Mouse (Mus musculus): Measurements from ENCODE around the gene Ccdc153. TPM values are rescaled to one million over a fixed set of nuclear protein-coding genes. Genes with fewer than 3 reads are reported as not detected.

Ccdc153 gene
- polyA plus RNA-seq, 1 experiment from 2014 or later: not detected

- Histone ChIP-seq H3K27ac (ENCODE audit: low read depth) (no peak within 1 kb of the TSS), H3K4me3 (ENCODE audit: low read depth, low read length) (no peak within 1 kb of the TSS), H3K9me3 (ENCODE audit: low read depth, low read length) (no peaks in the 10 kb centered on the region), H3K27me3 (ENCODE audit: insufficient read depth, low read length) (no peaks in the 10 kb centered on the region), H3K36me3 (ENCODE audit: insufficient read depth) (no peaks in the 10 kb centered on the region), H3K4me2 (no peak within 1 kb of the TSS), H3K4me1 (ENCODE audit: insufficient read depth) (no peaks in the 10 kb centered on the region), H3K9ac (no peak within 1 kb of the TSS)
- ATAC-seq (ENCODE audit: insufficient read depth) (no peak), DNase-seq (no peak)
- no peak for TF ChIP-seq CTCF (IDR thresholded peaks at IDR 0.05; ENCODE audit: low read depth)
- WGBS: 66% methylated on average over 10 of the region's 10 CpGs
These were observed 10.8 kb downstream of the Ccdc153 start, which contains the start of gene Pdzd3 for GRCm38 (mm10) chr9:44251314-44251713. Gene Pdzd3, minus strand, starts transcription at chr9:44251471.

- H3K36me3 ChIP-seq (ENCODE audit: insufficient read depth): no peaks in the 10 kb centered on the region
- H3K27ac ChIP-seq (ENCODE audit: low read depth): no peak overlapping the region
- no peaks in the 10 kb centered on the region for H3K27me3 ChIP-seq (ENCODE audit: insufficient read depth, low read length)
- no peak overlapping the region for H3K4me3 ChIP-seq (ENCODE audit: low read depth, low read length)
- DNase-seq: no peak
- TF ChIP-seq CTCF (IDR thresholded peaks at IDR 0.05; ENCODE audit: low read depth): no peak
- no peaks in the 10 kb centered on the region for H3K4me1 ChIP-seq (ENCODE audit: insufficient read depth)
- H3K4me2 ChIP-seq: no peak overlapping the region
- no peak overlapping the region for H3K9ac ChIP-seq
- 77% methylated on average over 6 of the region's 6 CpGs for WGBS
- H3K9me3 ChIP-seq (ENCODE audit: low read depth, low read length): no peaks in the 10 kb centered on the region
- ATAC-seq (ENCODE audit: insufficient read depth): no peak
These were observed 13.0 kb downstream of the Ccdc153 start for GRCm38 (mm10) chr9:44253441-44253840.

- Histone ChIP-seq H3K27me3 (ENCODE audit: insufficient read depth, low read length) (no peaks in the 10 kb centered on the region), H3K27ac (ENCODE audit: low read depth) (no peak overlapping the region), H3K4me1 (ENCODE audit: insufficient read depth) (no peaks in the 10 kb centered on the region), H3K9ac (no peak overlapping the region), H3K4me2 (no peak overlapping the region), H3K9me3 (ENCODE audit: low read depth, low read length) (no peaks in the 10 kb centered on the region), H3K4me3 (ENCODE audit: low read depth, low read length) (no peak overlapping the region), H3K36me3 (ENCODE audit: insufficient read depth) (no peaks in the 10 kb centered on the region)
- ATAC-seq (ENCODE audit: insufficient read depth) (no peak), DNase-seq (no peak)
- WGBS: 12% methylated on average over 5 of the region's 5 CpGs
- no peak for TF ChIP-seq CTCF (IDR thresholded peaks at IDR 0.05; ENCODE audit: low read depth)
These were observed 14.1 kb downstream of the Ccdc153 start for GRCm38 (mm10) chr9:44254508-44255135.

GRCm38 (mm10) chr9:44255136-44255521, 14.7 kb downstream of the Ccdc153 start:
- DNase-seq: peak; percentile 28
- 66% methylated on average over 6 of the region's 6 CpGs for WGBS
- Histone ChIP-seq H3K9ac (no peak overlapping the region), H3K4me2 (no peak overlapping the region), H3K4me1 (ENCODE audit: insufficient read depth) (no peaks in the 10 kb centered on the region), H3K27me3 (ENCODE audit: insufficient read depth, low read length) (no peaks in the 10 kb centered on the region), H3K36me3 (ENCODE audit: insufficient read depth) (no peaks in the 10 kb centered on the region), H3K9me3 (ENCODE audit: low read depth, low read length) (no peaks in the 10 kb centered on the region), H3K27ac (ENCODE audit: low read depth) (no peak overlapping the region), H3K4me3 (ENCODE audit: low read depth, low read length) (no peak overlapping the region)
- TF ChIP-seq CTCF (IDR thresholded peaks at IDR 0.05; ENCODE audit: low read depth): no peak
- no peak for ATAC-seq (ENCODE audit: insufficient read depth)

- no peak overlapping the region for H3K27ac ChIP-seq (ENCODE audit: low read depth)
- DNase-seq (no peak), ATAC-seq (ENCODE audit: insufficient read depth) (no peak)
- 71% methylated on average over 8 of the region's 8 CpGs for WGBS
- H3K4me3 ChIP-seq (ENCODE audit: low read depth, low read length): no peak overlapping the region
- H3K9ac ChIP-seq: no peak overlapping the region
- no peak for TF ChIP-seq CTCF (IDR thresholded peaks at IDR 0.05; ENCODE audit: low read depth)
- no peaks in the 10 kb centered on the region for H3K9me3 ChIP-seq (ENCODE audit: low read depth, low read length)
- H3K27me3 ChIP-seq (ENCODE audit: insufficient read depth, low read length): no peaks in the 10 kb centered on the region
- H3K36me3 ChIP-seq (ENCODE audit: insufficient read depth): no peaks in the 10 kb centered on the region
- no peak overlapping the region for H3K4me2 ChIP-seq
- H3K4me1 ChIP-seq (ENCODE audit: insufficient read depth): no peaks in the 10 kb centered on the region
These were observed 15.7 kb downstream of the Ccdc153 start for GRCm38 (mm10) chr9:44256213-44256612.

GRCm38 (mm10) chr9:44259014-44259413, 18.5 kb downstream of the Ccdc153 start:
- ATAC-seq (ENCODE audit: insufficient read depth): no peak
- no peak for DNase-seq
- no peaks in the 10 kb centered on the region for H3K27me3 ChIP-seq (ENCODE audit: insufficient read depth, low read length)
- 73% methylated on average over 10 of the region's 10 CpGs for WGBS
- H3K4me2 ChIP-seq: no peak overlapping the region
- H3K9ac ChIP-seq: no peak overlapping the region
- H3K36me3 ChIP-seq (ENCODE audit: insufficient read depth): no peaks in the 10 kb centered on the region
- no peaks in the 10 kb centered on the region for H3K9me3 ChIP-seq (ENCODE audit: low read depth, low read length)
- H3K4me1 ChIP-seq (ENCODE audit: insufficient read depth): no peaks in the 10 kb centered on the region
- no peak overlapping the region for H3K27ac ChIP-seq (ENCODE audit: low read depth)
- H3K4me3 ChIP-seq (ENCODE audit: low read depth, low read length): no peak overlapping the region
- no peak for TF ChIP-seq CTCF (IDR thresholded peaks at IDR 0.05; ENCODE audit: low read depth)

GRCm38 (mm10) chr9:44261388-44261787, 20.9 kb downstream of the Ccdc153 start:
- Histone ChIP-seq H3K27ac (ENCODE audit: low read depth) (no peak overlapping the region), H3K36me3 (ENCODE audit: insufficient read depth) (no peaks in the 10 kb centered on the region), H3K9me3 (ENCODE audit: low read depth, low read length) (no peaks in the 10 kb centered on the region), H3K27me3 (ENCODE audit: insufficient read depth, low read length) (no peaks in the 10 kb centered on the region), H3K4me2 (no peak overlapping the region), H3K4me1 (ENCODE audit: insufficient read depth) (no peaks in the 10 kb centered on the region; the same call in 1 of the 2 replicates), H3K4me3 (ENCODE audit: low read depth, low read length) (no peak overlapping the region), H3K9ac (no peak overlapping the region)
- DNase-seq: no peak
- 83% methylated on average over 14 of the region's 14 CpGs for WGBS
- ATAC-seq (ENCODE audit: insufficient read depth): no peak
- no peak for TF ChIP-seq CTCF (IDR thresholded peaks at IDR 0.05; ENCODE audit: low read depth)
